Mouse (Mus musculus) liver, postnatal 0 days (tissue): ENCODE measurements at regions not wholly inside any gene's neighbourhood (a gene's known extent, or its start where the extent isn't known, plus 50 kb on each side); places are given as distances from the start of the nearest gene placed in this dataset.

ENCODE experiments used
- CTCF ChIP-seq: sonication (generic); IDR thresholded peaks from 2 replicates; pipeline ENCODE4 v1.5.1; 2016; ENCODE audit warnings: antibody characterized with exemption, low read depth
- EP300 ChIP-seq: IDR thresholded peaks from 2 replicates; pipeline ENCODE4 v1.6.1; 2016; ENCODE audit warnings: antibody characterized with exemption, low read depth, mild to moderate bottlenecking

GRCm38 (mm10) chr12:27786716-27787291, 444.4 kb upstream of the Sox11 start:
- no peak for TF ChIP-seq CTCF
- no peak for TF ChIP-seq EP300
